Mouse (Mus musculus): Measurements from ENCODE around the gene Rdm1. TPM values are rescaled to one million over a fixed set of nuclear protein-coding genes. Genes with fewer than 3 reads are reported as not detected.
"Not testable (repeated sequence)": the region's sequence is repeated elsewhere in the genome, so short reads cannot be mapped to it uniquely, and the experiment has no call there.

Rdm1 gene
- polyA plus RNA-seq, 1 experiment from 2014 or later: 18.9 TPM

DNA sequence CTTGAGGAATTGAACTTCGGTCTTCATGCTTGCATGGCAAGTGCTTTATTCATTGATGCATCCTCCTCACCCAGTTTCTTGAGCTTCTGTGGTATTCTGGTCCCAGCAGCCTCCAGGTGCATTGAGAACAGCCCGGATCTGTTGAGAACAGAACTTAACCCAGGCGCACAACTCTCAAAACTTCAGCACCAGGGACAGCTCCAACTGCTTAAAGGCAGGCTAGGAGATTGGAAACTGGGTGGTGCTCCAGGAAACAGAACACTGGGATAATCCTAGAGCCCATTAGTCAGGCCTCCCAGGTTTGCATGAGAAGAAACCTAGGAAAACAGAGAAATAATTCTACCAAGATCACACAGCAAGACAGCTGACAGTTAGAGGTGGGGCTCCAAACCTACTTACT lies 24.5 kb upstream of the Rdm1 start:
- Histone ChIP-seq H3K4me2 (no peak overlapping the region), H3K4me3 (no peak overlapping the region), H3K36me3 (no peaks in the 10 kb centered on the region), H3K9me3 (no peaks in the 10 kb centered on the region), H3K9ac (no peak overlapping the region), H3K4me1 (replicated peaks) (peaks cover 5% of the 10 kb centered on the region; the same call in 1 of the 2 replicates), H3K27ac (no peak overlapping the region), H3K27me3 (0 out of 2 replicates have a peak, but pooled peaks cover 11% of the 10 kb centered on the region)
- WGBS: 13% methylated on average over 3 of the region's 3 CpGs
- ATAC-seq (ENCODE audit: low FRiP score): no peak

DNA sequence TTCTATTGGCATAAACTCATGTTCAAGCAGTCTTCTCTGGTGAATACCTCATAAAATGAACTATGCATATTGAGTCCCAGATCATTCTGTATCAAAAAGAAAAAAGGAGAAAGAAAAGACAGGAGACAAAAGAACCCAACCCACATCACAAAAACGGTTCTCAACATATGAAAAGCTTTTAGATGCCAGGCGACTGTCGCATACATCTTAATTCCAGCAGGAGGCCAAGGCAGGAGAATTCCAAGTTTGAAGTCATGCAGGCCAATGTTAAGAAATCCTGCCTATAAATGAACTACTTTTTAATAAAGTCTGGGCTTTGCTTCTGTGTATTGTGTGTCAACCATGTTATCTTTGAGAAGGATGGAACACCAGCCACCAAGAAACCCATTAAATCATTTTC lies 22.9 kb upstream of the Rdm1 start:
- 0 out of 2 replicates have a peak overlapping the region, but pooled peaks have one; percentile 53 for H3K9ac ChIP-seq
- no peak for ATAC-seq (ENCODE audit: low FRiP score)
- peaks cover 5% of the 10 kb centered on the region; the same call in 1 of the 2 replicates for H3K4me1 ChIP-seq (replicated peaks)
- WGBS: under 1% methylated on average over 3 of the region's 3 CpGs
- 0 out of 2 replicates have a peak overlapping the region, but pooled peaks have one; percentile 53 for H3K27ac ChIP-seq
- peak overlapping the region; percentile 40 for H3K4me3 ChIP-seq
- no peaks in the 10 kb centered on the region for H3K9me3 ChIP-seq
- no peaks in the 10 kb centered on the region for H3K36me3 ChIP-seq
- H3K4me2 ChIP-seq: peak overlapping the region; percentile 57
- H3K27me3 ChIP-seq: 0 out of 2 replicates have a peak, but pooled peaks cover 11% of the 10 kb centered on the region

DNA sequence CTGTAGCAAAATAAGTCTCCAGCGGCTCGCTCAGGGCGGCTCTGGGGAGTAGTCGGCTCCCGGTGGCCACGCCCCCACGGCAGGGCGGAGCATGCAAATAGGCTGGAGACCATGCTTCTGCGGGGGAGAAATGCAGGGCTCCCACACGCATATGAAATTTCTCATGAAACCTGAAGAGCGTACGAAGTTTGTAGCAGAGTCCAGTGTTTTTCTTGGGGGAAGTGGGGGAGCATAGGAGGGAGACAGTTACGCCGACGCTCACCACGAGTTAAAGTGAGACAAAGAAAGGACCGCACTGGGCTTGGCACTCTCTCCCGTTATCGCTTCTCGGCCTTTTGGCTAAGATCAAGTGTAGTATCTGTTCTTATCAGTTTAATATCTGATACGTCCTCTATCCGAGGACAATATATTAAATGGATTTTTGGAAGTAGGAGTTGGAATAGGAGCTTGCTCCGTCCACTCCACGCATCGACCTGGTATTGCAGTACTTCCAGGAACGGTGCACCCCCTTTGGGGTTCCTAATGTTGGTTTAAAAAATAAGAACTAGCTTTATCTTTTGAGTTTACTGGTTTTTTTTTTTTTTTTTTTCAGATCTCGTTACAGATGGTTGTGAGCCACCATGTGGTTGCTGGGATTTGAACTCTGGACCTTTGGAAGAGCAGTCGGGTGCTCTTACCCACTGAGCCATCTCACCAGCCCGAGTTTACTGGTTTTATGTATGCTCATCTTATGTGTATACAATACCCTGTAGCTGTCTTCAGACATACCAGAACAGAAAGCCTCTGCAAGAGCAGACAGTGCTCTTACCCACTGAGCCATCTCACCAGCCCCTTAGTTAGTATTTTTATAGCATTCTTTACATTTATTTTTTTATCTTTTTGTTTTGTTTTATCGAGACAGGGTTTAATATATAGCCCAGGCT lies 22.2 kb upstream of the Rdm1 start:
- 0 out of 2 replicates have a peak, but pooled peaks have one; percentile 61 for ATAC-seq (ENCODE audit: low FRiP score)
- Histone ChIP-seq H3K4me3 (peak overlapping the region; percentile 40), H3K27me3 (0 out of 2 replicates have a peak, but pooled peaks cover 11% of the 10 kb centered on the region), H3K9ac (peak overlapping the region; percentile 53; the same call in 1 of the 2 replicates), H3K4me2 (peak overlapping the region; percentile 57), H3K27ac (peak overlapping the region; percentile 53; the same call in 1 of the 2 replicates)
- H3K36me3 ChIP-seq; H3K9me3 ChIP-seq; H3K4me1 ChIP-seq (replicated peaks): not testable (repeated sequence)
- WGBS: 1% methylated on average over 30 of the region's 30 CpGs

DNA sequence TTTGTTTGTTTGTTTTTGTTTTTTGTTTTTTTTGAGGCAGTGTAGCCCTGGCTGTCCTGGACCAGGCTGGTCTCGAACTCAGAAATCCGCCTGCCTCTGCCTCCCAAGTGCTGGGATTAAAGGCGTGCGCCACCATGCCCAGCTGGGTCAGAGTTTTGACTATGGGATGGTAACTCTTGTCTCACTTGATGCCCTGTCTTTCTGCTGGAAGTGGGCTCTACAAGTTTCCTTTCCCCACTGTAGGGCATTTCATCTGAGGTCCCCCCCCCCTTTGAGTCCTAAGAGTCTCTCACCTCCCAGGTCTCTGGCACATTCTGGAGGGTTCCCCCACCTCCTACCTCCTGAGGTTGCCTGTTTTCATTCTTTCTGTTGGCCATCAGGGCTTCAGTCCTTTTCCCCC lies 19.9 kb upstream of the Rdm1 start:
- H3K4me2 ChIP-seq; H3K36me3 ChIP-seq; ATAC-seq (ENCODE audit: low FRiP score); H3K27me3 ChIP-seq; H3K9me3 ChIP-seq; H3K27ac ChIP-seq; H3K9ac ChIP-seq; H3K4me3 ChIP-seq; H3K4me1 ChIP-seq (replicated peaks): not testable (repeated sequence)
- WGBS: 92% methylated on average over 4 of the region's 4 CpGs

DNA sequence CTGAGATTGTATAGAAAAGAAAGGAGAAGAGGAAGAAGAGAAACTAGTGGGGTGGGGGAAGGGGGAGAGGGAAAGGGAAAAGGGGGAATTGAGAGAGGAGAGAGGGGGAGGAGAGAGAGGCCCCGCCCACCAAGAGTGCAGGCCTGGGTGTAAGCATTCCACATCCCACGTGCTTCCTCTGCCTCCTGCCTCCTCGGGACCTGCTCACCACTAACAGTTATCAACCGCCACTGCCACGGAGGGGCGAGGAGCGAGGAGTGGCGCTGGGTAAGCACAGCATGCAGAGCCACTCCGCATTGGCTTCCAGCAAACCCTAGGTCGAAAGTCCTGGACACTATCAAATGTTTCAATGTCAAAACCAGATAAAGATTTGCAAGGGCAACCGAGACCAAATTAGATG lies 16.6 kb upstream of the Rdm1 start:
- WGBS: 43% methylated on average over 11 of the region's 11 CpGs
- no peak overlapping the region for H3K4me2 ChIP-seq
- no peak overlapping the region for H3K9ac ChIP-seq
- H3K36me3 ChIP-seq: no peaks in the 10 kb centered on the region
- 0 out of 2 replicates have a peak, but pooled peaks cover 2% of the 10 kb centered on the region for H3K27me3 ChIP-seq
- H3K27ac ChIP-seq: no peak overlapping the region
- H3K4me1 ChIP-seq (replicated peaks): no peaks in the 10 kb centered on the region
- H3K4me3 ChIP-seq: no peak overlapping the region
- no peaks in the 10 kb centered on the region for H3K9me3 ChIP-seq
- no peak for ATAC-seq (ENCODE audit: low FRiP score)

DNA sequence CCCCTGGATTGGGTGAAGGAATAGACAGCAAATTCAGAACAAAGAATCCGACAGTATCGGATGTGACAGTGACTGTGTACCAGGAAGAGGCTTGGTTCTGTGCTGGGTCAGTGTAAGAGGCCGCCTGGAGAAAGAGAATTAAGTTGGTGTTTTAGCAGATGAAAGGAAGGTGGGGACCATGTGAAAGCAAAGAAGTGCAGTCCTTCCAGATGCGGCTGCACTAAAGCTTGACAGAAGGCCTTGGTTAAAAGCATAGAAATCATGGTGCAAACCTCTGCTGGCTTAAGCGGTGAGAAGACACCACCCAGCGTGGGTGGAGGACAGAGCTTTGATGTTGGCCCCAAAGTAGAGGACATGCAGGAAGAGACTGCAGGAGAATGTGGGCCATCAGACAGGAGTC lies 13.4 kb upstream of the Rdm1 start:
- Histone ChIP-seq H3K27ac (no peak overlapping the region), H3K4me1 (replicated peaks) (peaks cover 20% of the 10 kb centered on the region), H3K27me3 (0 out of 2 replicates have a peak, but pooled peaks cover 2% of the 10 kb centered on the region), H3K4me3 (no peak overlapping the region), H3K9ac (no peak overlapping the region; the same call in 1 of the 2 replicates), H3K36me3 (no peaks in the 10 kb centered on the region), H3K9me3 (no peaks in the 10 kb centered on the region), H3K4me2 (no peak overlapping the region)
- 80% methylated on average over 6 of the region's 6 CpGs for whole genome bisulfite sequencing
- ATAC-seq (ENCODE audit: low FRiP score): no peak

DNA sequence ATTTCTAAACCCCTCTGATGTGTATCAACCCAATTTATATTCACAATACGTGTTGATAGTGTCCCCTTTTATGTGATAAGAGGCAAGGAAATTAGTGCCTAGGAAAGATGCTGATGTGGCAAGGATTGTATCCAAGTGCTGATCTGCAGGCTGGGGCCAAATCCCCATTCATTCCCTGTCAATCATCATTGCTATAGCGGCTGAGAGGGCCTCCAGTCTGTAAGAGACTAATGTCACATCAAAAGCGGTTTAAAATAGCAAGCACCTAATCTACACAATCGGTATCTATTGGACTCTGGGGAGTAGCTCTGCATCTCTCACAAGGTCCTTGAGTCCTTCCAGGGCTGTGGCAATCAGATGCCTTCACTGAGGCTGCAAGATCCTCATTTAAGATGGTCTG lies 12.9 kb upstream of the Rdm1 start:
- H3K9me3 ChIP-seq: no peaks in the 10 kb centered on the region
- 68% methylated on average over 4 of the region's 4 CpGs for WGBS
- no peak overlapping the region for H3K4me3 ChIP-seq
- 0 out of 2 replicates have a peak, but pooled peaks cover 2% of the 10 kb centered on the region for H3K27me3 ChIP-seq
- peaks cover 21% of the 10 kb centered on the region for H3K4me1 ChIP-seq (replicated peaks)
- no peaks in the 10 kb centered on the region for H3K36me3 ChIP-seq
- no peak overlapping the region for H3K27ac ChIP-seq
- H3K9ac ChIP-seq: no peak overlapping the region; the same call in 1 of the 2 replicates
- no peak for ATAC-seq (ENCODE audit: low FRiP score)
- no peak overlapping the region for H3K4me2 ChIP-seq

DNA sequence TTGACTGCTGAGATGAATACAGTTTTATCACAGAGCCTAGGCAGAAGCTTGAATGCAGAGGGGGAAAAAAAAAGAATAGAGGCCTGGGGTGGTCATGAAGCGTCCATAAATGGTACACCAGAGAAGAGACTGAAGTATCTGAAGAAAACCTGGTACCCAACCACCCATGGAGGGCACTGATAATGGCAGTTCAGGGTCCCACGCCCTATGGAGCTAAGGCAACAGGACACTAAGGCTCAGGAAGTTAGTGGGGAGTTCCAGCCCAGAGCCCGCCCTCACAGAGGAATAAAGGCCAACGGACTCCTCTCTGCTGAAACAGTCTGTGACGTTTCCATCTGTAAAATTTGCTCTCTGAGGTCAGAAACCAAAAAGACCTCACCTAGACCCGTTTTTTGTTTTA lies 11.6 kb upstream of the Rdm1 start:
- Histone ChIP-seq H3K27ac (no peak overlapping the region), H3K4me3 (no peak overlapping the region), H3K27me3 (0 out of 2 replicates have a peak, but pooled peaks cover 2% of the 10 kb centered on the region), H3K36me3 (no peaks in the 10 kb centered on the region), H3K9ac (no peak overlapping the region), H3K9me3 (no peaks in the 10 kb centered on the region), H3K4me1 (replicated peaks) (peaks cover 21% of the 10 kb centered on the region), H3K4me2 (no peak overlapping the region)
- WGBS: 84% methylated on average over 6 of the region's 6 CpGs
- ATAC-seq (ENCODE audit: low FRiP score): no peak

DNA sequence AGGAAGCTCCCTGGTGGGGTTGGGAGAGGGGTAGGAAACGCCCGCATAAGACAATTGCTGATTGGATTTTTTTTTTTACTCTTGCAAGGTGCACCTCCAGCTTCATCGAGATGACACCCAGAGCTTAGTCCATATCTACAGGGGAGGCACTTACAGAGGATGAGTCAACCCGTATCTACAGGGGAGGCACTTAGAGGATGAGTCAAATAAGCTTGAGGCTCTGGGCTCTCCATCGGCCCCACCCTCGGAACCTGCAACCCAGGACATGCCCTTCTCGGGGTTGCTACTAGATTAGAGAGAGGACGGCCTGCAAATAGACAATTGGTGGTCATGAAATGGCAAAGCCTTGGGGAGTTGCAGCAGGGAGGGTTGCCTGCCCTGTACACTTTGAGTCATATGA lies 10.9 kb upstream of the Rdm1 start:
- no peaks in the 10 kb centered on the region for H3K36me3 ChIP-seq
- H3K9ac ChIP-seq: no peak overlapping the region
- no peak for ATAC-seq (ENCODE audit: low FRiP score)
- H3K4me1 ChIP-seq (replicated peaks): peaks cover 21% of the 10 kb centered on the region
- no peak overlapping the region for H3K27ac ChIP-seq
- 0 out of 2 replicates have a peak, but pooled peaks cover 2% of the 10 kb centered on the region for H3K27me3 ChIP-seq
- no peak overlapping the region for H3K4me2 ChIP-seq
- 92% methylated on average over 8 of the region's 8 CpGs for WGBS
- H3K4me3 ChIP-seq: no peak overlapping the region
- H3K9me3 ChIP-seq: no peaks in the 10 kb centered on the region

DNA sequence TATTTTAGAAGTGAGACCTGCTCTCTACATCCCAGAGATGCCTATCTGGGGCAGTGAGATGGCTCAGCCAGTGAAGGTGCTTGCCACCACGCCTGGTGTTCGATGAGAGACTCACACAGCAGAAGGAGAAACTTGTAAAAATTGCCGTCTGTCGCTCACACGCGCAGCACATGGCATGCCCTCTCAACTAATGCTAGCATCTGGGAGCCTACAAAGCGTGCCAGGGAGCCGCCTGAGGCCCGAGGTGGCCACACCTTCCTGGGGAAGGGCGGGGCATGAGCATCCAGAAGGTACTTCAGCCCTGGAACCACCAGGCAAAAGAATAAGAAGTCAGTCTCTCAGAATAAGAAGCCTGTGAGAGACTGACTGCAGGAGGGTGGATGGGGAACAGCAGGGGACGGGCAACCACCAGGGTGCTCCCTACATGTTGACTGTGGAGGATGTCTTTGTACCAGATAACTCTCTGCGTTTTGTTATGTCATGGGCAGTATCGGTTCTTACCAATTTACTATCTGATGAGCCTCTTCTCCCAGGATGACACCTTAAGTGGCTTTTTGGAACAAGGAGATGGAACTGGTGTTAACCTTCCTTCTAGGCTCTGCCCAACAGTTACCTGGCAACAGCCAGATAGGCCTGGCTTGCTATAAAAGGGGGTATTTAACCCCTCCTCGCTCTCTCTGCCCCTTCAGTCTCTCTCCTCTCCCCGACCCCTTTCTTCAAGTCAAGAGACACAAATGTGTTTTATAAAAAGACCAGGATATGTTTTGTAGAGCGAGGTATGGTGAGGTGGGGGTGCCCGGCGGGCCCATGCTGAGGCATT lies 9.8 kb upstream of the Rdm1 start:
- Histone ChIP-seq H3K9ac (peak overlapping the region; percentile 29; the same call in 1 of the 2 replicates), H3K4me1 (replicated peaks) (peaks cover 21% of the 10 kb centered on the region), H3K4me2 (peak overlapping the region; percentile 43), H3K27ac (peak overlapping the region; percentile 27; the same call in 1 of the 2 replicates), H3K4me3 (no peak overlapping the region), H3K36me3 (no peaks in the 10 kb centered on the region), H3K9me3 (no peaks in the 10 kb centered on the region), H3K27me3 (0 out of 2 replicates have a peak, but pooled peaks cover 2% of the 10 kb centered on the region)
- 17% methylated on average over 18 of the region's 18 CpGs for WGBS
- ATAC-seq (ENCODE audit: low FRiP score): 0 out of 2 replicates have a peak, but pooled peaks have one; percentile 49

DNA sequence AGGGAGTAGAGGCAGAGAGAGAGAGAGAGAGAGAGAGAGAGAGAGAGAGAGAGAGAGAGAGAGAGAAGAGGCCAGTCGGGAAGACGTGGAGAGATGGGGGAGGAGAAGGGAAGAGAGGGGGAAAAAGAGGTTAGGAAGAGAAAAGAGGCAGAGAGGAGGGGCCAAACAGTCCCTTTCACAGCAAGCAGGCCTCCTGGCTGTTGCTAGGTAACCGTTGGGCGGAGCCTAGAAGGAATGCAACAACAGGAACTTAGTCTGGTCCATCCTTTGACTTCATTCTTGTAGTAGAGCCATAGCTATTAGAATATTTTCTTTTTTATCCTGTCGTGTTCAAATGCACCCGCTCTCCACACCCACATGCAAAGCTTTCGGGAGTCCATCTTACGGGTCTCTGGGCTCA lies 9.1 kb upstream of the Rdm1 start:
- Histone ChIP-seq H3K27me3 (0 out of 2 replicates have a peak, but pooled peaks cover 2% of the 10 kb centered on the region), H3K27ac (peak overlapping the region; percentile 27; the same call in 1 of the 2 replicates), H3K4me2 (peak overlapping the region; percentile 43), H3K4me3 (no peak overlapping the region), H3K4me1 (replicated peaks) (peaks cover 21% of the 10 kb centered on the region), H3K9me3 (no peaks in the 10 kb centered on the region), H3K36me3 (no peaks in the 10 kb centered on the region), H3K9ac (no peak overlapping the region)
- 5% methylated on average over 8 of the region's 8 CpGs for WGBS
- 0 out of 2 replicates have a peak, but pooled peaks have one; percentile 72 for ATAC-seq (ENCODE audit: low FRiP score)

DNA sequence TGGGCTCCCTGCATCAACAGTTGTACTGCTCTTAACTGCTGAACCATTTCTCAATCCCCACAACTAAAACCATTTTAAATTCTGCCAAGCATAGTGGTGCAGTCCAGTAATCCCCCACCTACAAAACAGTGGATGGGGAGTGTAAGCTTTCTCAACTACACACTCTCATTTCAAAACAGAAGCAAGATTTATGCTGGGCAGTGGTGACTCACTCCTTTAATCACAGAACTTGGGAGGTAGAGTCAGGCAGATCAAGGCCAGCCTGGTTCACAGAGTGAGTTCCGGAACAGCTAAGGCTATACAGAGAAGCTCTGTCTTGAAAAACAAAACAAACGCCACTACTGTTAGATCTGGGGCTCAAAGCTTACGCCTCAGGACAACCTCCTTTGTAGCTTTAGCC lies 8.4 kb upstream of the Rdm1 start:
- no peak for ATAC-seq (ENCODE audit: low FRiP score)
- 80% methylated on average over 3 of the region's 3 CpGs for WGBS
- no peak overlapping the region for H3K27ac ChIP-seq

More for the DNA sequence above, 8.4 kb upstream of the Rdm1 start:
- Histone ChIP-seq H3K9ac (no peak overlapping the region), H3K36me3 (no peaks in the 10 kb centered on the region), H3K4me3 (no peak overlapping the region), H3K4me2 (no peak overlapping the region), H3K4me1 (replicated peaks) (peaks cover 21% of the 10 kb centered on the region), H3K9me3 (no peaks in the 10 kb centered on the region), H3K27me3 (0 out of 2 replicates have a peak, but pooled peaks cover 2% of the 10 kb centered on the region)
